Mouse (Mus musculus) lung, postnatal 14 days (tissue): ENCODE data around the gene Usp6nl.

Source experiments
- DNase-seq: peaks from one replicate; pipeline ENCODE4 v3.0.0; 2021

Gene Usp6nl

DNA sequence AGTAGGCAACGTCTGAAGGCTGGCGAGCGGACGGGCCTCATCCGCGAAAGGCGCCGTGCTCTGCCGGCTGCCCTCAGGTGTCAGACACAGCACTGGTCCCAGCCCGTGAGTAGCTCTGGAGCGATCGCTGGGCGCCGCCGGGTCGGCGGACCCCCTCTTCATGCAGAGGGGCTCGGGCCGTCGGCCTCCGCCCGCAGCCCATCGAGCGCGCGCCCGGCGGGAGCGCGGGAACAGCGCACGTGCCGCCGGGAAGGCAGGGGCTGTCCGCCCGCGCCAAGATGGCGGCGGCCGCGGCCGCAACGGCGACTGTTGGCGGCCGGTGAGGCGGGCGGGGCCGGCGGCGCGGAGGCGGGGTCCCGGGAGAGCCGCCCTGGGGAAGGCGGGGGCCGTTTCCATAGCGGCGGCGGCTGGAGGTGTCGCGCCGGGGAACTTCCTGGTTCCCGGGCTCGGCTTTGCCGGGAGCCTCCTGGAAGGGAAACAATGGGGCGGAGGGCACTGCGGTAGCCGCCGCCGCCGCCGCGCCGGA lies at the start of gene Usp6nl:
TSS of gene Usp6nl (plus strand) at position 292 of the 526 bp plus-strand sequence.
- peak; percentile 92 for DNase-seq

DNA sequence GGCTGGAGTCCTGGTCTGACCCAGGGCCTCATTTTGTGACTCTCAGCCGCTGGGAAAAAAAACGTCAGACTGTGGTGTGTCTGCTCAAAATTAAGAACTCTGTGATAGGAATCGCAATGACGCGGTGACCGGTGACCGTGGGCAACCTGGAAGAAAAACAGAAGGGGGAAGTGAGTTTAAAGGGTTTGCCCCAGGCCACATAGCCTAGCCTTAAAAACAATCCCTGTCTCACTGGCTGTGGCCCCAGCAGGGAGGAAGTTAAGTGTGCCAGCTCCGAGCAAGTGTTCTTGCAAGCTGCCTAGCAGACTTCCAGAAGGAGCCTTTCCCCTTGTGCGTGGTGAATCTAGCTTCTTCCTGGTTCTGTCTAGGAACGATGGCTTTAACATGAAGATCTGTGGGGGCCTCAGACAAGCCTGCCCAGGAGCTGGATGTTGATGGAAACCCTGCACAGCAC lies 49.0 kb upstream of the Usp6nl start:
- DNase-seq: peak; percentile 41

GRCm38 (mm10) chr2:6278813-6279530 lies 43.5 kb upstream of the Usp6nl start:
- DNase-seq: no peak

GRCm38 (mm10) chr2:6279614-6280301 lies 42.7 kb upstream of the Usp6nl start:
- no peak for DNase-seq

- DNase-seq: no peak
Measured at GRCm38 (mm10) chr2:6283569-6283968, 38.9 kb upstream of the Usp6nl start.

DNA sequence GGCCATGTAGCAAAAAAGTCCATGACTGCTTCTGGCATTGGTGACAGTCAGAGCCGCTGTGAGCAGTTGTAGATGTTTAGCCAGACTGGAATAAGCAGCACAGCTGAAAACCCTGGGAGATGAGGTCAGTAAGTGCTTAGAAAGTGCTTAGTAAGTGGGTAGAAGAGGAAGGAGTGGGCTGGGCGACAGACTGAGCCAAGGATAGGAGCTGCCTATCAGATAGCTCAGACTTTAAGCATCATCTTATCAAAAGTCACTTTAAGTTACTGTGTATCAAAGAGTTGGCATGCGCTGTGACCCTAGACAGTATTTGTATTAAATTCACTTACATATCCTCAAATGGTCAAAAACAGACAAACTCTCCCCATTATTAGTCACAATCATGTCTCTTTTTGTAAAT lies 37.7 kb upstream of the Usp6nl start:
- no peak for DNase-seq

DNA sequence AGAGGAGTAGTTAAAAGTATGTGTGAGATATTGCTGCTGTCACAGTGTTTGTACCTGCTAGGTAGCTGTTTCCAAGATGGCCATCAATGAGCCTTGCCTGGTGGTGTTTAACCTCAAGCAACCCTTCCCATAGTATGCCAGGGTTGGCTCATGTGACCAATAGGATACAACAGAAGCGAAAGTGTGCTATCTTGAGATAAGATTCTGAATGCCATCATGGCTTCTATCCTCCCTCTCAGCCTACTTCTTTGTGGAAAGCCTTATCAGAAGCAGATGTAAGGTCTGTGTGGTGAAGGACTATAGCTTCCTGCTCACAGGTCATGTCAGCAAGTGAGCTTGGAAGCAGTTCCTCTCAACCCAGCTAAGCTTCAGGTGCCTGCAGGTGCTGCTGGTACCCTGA lies 36.7 kb upstream of the Usp6nl start:
- no peak for DNase-seq

DNA sequence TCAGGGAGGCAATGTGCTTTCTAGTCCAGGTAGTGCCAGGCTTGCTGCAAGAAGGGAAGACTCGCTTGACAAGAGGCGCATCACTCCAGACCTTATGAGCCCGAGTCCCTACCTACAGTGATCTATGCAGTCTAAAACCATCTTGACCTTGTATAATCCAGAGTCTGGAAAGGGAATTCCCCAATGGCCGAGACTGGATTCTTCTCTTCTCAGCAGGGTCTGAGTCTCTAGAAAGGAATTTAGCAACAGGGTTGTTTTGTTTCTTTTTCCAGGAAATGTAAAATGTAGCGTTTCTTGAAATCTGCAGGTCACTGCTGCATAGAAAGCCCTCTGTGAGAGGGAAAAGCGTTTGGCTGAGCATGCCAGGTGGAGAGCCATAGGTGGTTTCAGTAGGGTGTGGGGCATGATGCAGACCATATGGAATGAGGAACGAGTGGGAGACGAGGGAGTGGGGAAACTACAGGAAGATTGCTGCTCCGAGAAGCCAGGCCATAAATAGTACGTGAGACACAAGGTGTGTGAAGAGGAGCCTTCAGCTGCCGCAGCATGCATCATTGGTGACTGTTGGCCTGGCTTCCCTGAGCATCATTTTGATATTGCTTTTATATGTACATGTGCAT lies 28.5 kb upstream of the Usp6nl start:
- DNase-seq: no peak

- DNase-seq: no peak
Measured at GRCm38 (mm10) chr2:6294993-6295628, 27.4 kb upstream of the Usp6nl start.

DNA sequence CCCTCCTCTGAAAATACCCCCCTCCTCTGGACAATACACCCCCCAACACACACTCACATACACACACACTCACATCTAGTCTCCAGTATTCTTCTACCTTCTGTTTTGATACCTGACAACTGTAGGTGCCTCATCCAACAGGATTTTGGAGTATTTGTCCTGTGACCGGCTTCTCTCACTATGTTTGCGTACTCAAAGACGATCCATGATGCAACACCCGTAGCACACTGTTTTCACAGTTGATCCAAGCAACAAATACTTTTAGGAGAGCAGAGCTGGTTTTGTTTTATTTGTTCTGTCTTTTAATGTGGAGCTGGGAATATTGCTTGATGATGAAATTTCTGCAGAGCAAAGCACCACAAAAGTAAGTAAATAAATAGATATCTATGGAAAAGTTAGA lies 17.7 kb upstream of the Usp6nl start:
- no peak for DNase-seq

- DNase-seq: no peak
Measured at GRCm38 (mm10) chr2:6306861-6307260, 15.6 kb upstream of the Usp6nl start.

DNA sequence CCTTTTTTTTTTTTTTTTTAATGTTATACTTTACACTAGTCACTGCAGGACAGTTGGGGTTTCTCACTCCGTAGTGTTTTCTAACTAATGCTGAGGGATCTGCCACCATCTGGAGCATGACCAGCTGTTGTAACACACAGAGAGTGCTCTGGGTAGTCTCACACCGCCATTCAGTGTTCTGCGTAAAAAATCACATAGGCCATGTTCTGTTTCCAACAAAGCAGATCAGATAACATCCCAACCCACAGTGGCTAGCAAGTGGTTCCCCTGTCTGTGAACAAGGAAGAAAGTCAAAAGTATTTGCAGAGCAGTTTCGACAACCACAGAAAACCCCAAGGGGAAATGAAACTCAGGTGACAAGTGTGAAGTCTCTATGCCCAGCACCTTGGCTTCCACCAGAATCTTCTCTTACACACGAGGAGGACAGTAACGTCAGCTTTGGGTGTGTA lies 13.1 kb upstream of the Usp6nl start:
- DNase-seq: no peak

DNA sequence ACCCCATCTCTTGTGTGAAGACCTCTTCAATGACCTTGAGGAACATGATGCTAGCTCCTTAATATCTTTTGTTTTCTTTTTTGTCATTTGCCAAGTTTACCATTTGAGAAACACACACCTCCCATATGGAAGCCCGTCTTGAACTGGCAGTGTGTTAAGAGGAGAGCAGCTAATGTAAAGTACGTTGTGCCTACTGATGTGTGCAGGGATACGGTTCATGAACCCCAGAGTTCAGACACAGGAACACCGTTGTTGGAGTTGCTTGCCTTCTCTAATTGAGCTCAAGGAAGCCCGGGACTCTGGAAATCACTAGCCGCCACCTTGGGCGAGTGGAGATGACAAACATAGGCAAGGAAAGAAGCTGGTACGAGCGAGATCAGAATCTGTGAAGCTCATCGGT lies 9.7 kb upstream of the Usp6nl start:
- DNase-seq: no peak

DNA sequence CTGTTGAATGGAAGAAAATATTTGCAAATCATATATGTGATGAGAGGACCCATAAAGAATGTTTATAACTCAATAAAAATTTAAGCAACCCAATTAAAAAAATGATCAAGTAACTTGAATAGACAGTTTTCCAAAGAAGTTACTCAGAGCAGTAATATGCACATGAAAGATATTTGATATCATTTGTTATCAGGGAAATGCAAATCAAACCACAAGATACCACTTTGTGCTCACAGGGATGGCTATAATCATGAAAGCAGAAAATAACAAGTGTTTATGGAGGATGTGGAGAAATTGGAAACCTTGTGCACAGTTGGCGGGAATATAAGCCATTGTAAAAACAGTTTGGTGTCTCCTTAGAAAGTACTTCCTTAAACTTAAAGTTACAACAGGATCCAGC lies 8.7 kb upstream of the Usp6nl start:
- no peak for DNase-seq

- DNase-seq: no peak
Measured at GRCm38 (mm10) chr2:6320153-6320552, 2.3 kb upstream of the Usp6nl start.

- DNase-seq: no peak
Measured at GRCm38 (mm10) chr2:6321769-6322375, 595 bp upstream of the Usp6nl start.

- DNase-seq: peak; percentile 67
Measured at GRCm38 (mm10) chr2:6322938-6323521, 563 bp downstream of the Usp6nl start.

GRCm38 (mm10) chr2:6325646-6326045 lies 3.2 kb downstream of the Usp6nl start:
- DNase-seq: no peak

GRCm38 (mm10) chr2:6328927-6329326 lies 6.5 kb downstream of the Usp6nl start:
- DNase-seq: no peak

DNA sequence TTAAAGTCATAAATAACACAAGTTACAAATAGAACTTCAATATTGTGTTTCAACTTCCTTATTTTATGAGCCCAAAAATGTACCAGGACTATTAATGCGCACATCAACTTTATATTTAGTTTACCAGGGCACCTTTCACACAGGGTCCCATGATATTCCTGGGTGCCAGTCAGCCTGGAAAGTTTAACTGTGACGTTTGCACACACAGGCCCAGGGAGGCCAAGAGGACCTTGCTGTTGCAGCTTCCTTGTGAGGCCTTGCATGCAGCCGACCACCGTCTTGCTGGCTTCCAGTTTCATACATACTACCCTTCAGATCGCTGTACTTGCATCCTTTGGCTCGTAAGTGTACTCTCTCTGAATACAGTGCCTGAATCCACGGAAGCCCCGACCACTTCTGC lies 8.3 kb downstream of the Usp6nl start:
- DNase-seq: no peak

DNA sequence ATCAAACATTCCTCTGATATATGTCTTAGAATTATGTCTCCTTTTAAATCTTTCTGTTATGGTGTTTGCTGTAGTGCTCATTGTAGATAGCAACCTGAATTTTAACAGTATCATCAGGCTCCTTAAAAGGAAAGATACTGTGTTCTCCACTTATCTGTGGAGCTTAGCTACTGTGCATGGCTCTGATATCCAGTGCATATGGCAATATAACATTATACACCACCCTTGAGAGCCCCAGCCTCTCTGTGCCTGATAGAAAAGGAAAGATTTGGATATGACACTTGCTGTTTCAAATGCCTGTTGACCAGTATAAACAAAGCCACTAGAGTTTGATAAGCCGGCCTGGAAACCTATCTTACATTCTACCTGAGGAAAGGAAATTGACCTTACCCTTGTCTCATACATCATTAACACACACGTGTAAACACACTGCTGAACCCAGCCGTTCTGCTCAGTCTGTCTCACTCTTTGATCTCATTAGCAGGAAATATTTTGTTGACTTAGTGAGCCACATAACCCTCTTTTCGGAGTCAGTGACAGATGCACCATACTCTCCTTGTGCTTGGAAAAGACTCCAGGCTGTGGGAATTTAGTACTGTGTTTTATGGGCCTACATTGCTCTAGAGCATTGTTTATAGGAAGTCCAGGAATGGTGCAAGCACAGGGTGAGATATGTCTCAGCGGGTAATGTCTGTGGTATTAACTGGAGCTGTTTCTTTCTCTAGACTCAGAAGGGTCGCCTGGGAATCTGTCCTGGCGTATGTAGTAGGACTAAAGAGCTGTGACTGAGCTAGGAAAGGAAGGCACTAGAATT lies 9.1 kb downstream of the Usp6nl start:
- no peak for DNase-seq

- DNase-seq: no peak
Measured at GRCm38 (mm10) chr2:6333570-6333969, 11.1 kb downstream of the Usp6nl start.
